Mouse (Mus musculus) MEL (cell line): Measurements from ENCODE around the gene Camk1g. TPM values are rescaled to one million over a fixed set of nuclear protein-coding genes. Genes with fewer than 3 reads are reported as not detected.

ENCODE experiments used
- DNase-seq: peaks from one replicate; pipeline ENCODE4 v3.0.0; 2011; ENCODE audit warnings: low read depth, low spot score
- H3K27ac ChIP-seq: 2 replicates; pipeline ENCODE4 v1.5.1; 2012; ENCODE audit warnings: low read depth, mild to moderate bottlenecking, control low read depth, low read length, moderate library complexity; ENCODE audit not compliant: control insufficient read depth
- H3K27me3 ChIP-seq, 2 experiments: fragments of 150-350 bp in 1 of 2; sonication (generic) in 1 of 2; 2 replicates each; pipeline ENCODE4 v1.6.1; 2012; ENCODE audit warnings: low read length in 2 of 2, mild to moderate bottlenecking in 2 of 2, improper control_type of control experiment in 1 of 2, moderate library complexity in 1 of 2; ENCODE audit not compliant: insufficient read depth in 2 of 2, control insufficient read depth in 1 of 2
- H3K36me3 ChIP-seq, 2 experiments: 2 replicates each; pipeline ENCODE4 v1.6.1; 2012 to 2014; ENCODE audit warnings: low read length in 2 of 2, improper control_type of control experiment in 1 of 2, inconsistent platforms in 1 of 2, mild to moderate bottlenecking in 1 of 2; ENCODE audit not compliant: insufficient read depth in 2 of 2, control insufficient read depth in 1 of 2
- H3K4me1 ChIP-seq, 2 experiments: fragments of 150-350 bp in 1 of 2; sonication (generic) in 1 of 2; 2 replicates each; pipeline ENCODE4 v1.6.1; 2012; ENCODE audit warnings: low read length in 2 of 2, improper control_type of control experiment in 1 of 2, mild to moderate bottlenecking in 1 of 2; ENCODE audit not compliant: insufficient read depth in 2 of 2, control insufficient read depth in 1 of 2
- H3K4me3 ChIP-seq, 2 experiments: fragments of 150-350 bp in 1 of 2; sonication (generic) in 1 of 2; 2 replicates each; pipeline ENCODE4 v1.5.1; 2012; ENCODE audit warnings: low read depth in 2 of 2, low read length in 2 of 2, mild to moderate bottlenecking in 2 of 2, moderate library complexity in 2 of 2, control low read depth in 1 of 2, improper control_type of control experiment in 1 of 2; ENCODE audit not compliant: control insufficient read depth in 1 of 2, insufficient read depth in 1 of 2
- H3K79me2 ChIP-seq: 2 replicates; pipeline ENCODE4 v1.6.1; 2012; ENCODE audit warnings: mild to moderate bottlenecking, low read length, moderate library complexity; ENCODE audit not compliant: control insufficient read depth, poor library complexity, insufficient read depth
- H3K9ac ChIP-seq: 2 replicates; pipeline ENCODE4 v1.6.1; 2012; ENCODE audit warnings: low read depth, mild to moderate bottlenecking, control low read depth, low read length, moderate library complexity; ENCODE audit not compliant: control insufficient read depth, poor library complexity, severe bottlenecking
- H3K9me3 ChIP-seq: fragments of 150-350 bp; sonication (generic); replicated peaks from 2 replicates; pipeline ENCODE4 v1.6.1; 2012; ENCODE audit warnings: mild to moderate bottlenecking, low read length, improper control_type of control experiment, moderate library complexity; ENCODE audit not compliant: insufficient read depth
- CHD2 ChIP-seq: IDR thresholded peaks from 2 replicates; pipeline ENCODE4 v1.6.1; 2011; ENCODE audit warnings: low read length, improper control_type of control experiment
- E2F4 ChIP-seq: IDR thresholded peaks from 2 replicates; pipeline ENCODE4 v1.6.1; 2011; ENCODE audit warnings: low read depth, low read length, improper control_type of control experiment, borderline replicate concordance
- EP300 ChIP-seq, 2 experiments: IDR thresholded peaks; 2 replicates each; pipeline ENCODE4 v1.6.1; 2011; ENCODE audit warnings: improper control_type of control experiment in 2 of 2, low read length in 2 of 2, low read depth in 1 of 2, mild to moderate bottlenecking in 1 of 2
- JUND ChIP-seq: IDR thresholded peaks from 2 replicates; pipeline ENCODE4 v1.6.1; 2011; ENCODE audit warnings: low read depth, mild to moderate bottlenecking, improper control_type of control experiment, low read length
- KAT2A ChIP-seq: conservative IDR thresholded peaks from 2 replicates; pipeline ENCODE4 v1.6.1; 2012; ENCODE audit warnings: low read depth, low read length, improper control_type of control experiment, inconsistent platforms
- MEF2A ChIP-seq: IDR thresholded peaks from 2 replicates; pipeline ENCODE4 v1.6.1; 2014; ENCODE audit warnings: low read depth, mild to moderate bottlenecking, inconsistent platforms, low read length, improper control_type of control experiment; ENCODE audit not compliant: poor library complexity, insufficient replicate concordance, severe bottlenecking; ENCODE audit errors: extremely low read depth
- MXI1 ChIP-seq: IDR thresholded peaks from 2 replicates; pipeline ENCODE4 v1.6.1; 2011; ENCODE audit warnings: mild to moderate bottlenecking, low read depth, low read length, improper control_type of control experiment
- MYC ChIP-seq: IDR thresholded peaks from 2 replicates; pipeline ENCODE4 v1.6.1; 2011; ENCODE audit warnings: low read depth, mild to moderate bottlenecking, low read length, improper control_type of control experiment, moderate library complexity
- NRF1 ChIP-seq: IDR thresholded peaks from 2 replicates; pipeline ENCODE4 v1.6.1; 2014; ENCODE audit warnings: low read depth, mild to moderate bottlenecking, inconsistent platforms, low read length, improper control_type of control experiment, moderate library complexity; ENCODE audit not compliant: poor library complexity, insufficient read depth, severe bottlenecking
- RCOR1 ChIP-seq: IDR thresholded peaks from 2 replicates; pipeline ENCODE4 v1.6.1; 2012; ENCODE audit warnings: low read depth, mild to moderate bottlenecking, inconsistent platforms, low read length, improper control_type of control experiment
- TAL1 ChIP-seq: IDR thresholded peaks from 2 replicates; pipeline ENCODE4 v1.6.1; 2012; ENCODE audit warnings: mild to moderate bottlenecking, inconsistent platforms, low read length, moderate library complexity, mixed read lengths
- TCF12 ChIP-seq: IDR thresholded peaks from 2 replicates; pipeline ENCODE4 v1.6.1; 2014; ENCODE audit warnings: low read depth, mild to moderate bottlenecking, inconsistent platforms, low read length, improper control_type of control experiment, moderate library complexity
- UBTF ChIP-seq: IDR thresholded peaks from 2 replicates; pipeline ENCODE4 v1.6.1; 2012; ENCODE audit warnings: low read depth, mild to moderate bottlenecking, inconsistent platforms, low read length, improper control_type of control experiment, moderate library complexity, borderline replicate concordance; ENCODE audit not compliant: insufficient read depth
- ZC3H11A ChIP-seq: IDR thresholded peaks from 2 replicates; pipeline ENCODE4 v1.6.1; 2012; ENCODE audit warnings: low read depth, mild to moderate bottlenecking, inconsistent platforms, low read length, improper control_type of control experiment
- ZKSCAN1 ChIP-seq: IDR thresholded peaks from 2 replicates; pipeline ENCODE4 v1.6.1; 2012; ENCODE audit warnings: low read depth, mild to moderate bottlenecking, inconsistent platforms, low read length, improper control_type of control experiment, moderate library complexity
- ZNF384 ChIP-seq: IDR thresholded peaks from 2 replicates; pipeline ENCODE4 v1.6.1; 2012; ENCODE audit warnings: low read depth, mild to moderate bottlenecking, inconsistent platforms, low read length, improper control_type of control experiment
- polyA plus RNA-seq, 2 experiments: library from polyadenylated mRNA; stranded (reverse) in 1 of 2; unstranded in 1 of 2; fragments of >175 nt in 1 of 2; fragments of >200 nt in 1 of 2; gene quantifications; 2 replicates each; pipeline versions ENCODE4 v1.2.1 to v1.2.4; 2012; ENCODE audit warnings: low replicate concordance in 2 of 2, low read depth in 1 of 2; ENCODE audit not compliant: insufficient read length in 2 of 2, insufficient read depth in 1 of 2, missing spikeins in 1 of 2
- total RNA-seq: library from RNA; depleted of rRNA; stranded (reverse); fragments of 300-350 nt; gene quantifications from 2 replicates; pipeline ENCODE4 v1.2.3, GENCODE M21; 2012; rRNA removed

Gene Camk1g
- total and polyA plus RNA-seq, 3 experiments, result not detected

DNA sequence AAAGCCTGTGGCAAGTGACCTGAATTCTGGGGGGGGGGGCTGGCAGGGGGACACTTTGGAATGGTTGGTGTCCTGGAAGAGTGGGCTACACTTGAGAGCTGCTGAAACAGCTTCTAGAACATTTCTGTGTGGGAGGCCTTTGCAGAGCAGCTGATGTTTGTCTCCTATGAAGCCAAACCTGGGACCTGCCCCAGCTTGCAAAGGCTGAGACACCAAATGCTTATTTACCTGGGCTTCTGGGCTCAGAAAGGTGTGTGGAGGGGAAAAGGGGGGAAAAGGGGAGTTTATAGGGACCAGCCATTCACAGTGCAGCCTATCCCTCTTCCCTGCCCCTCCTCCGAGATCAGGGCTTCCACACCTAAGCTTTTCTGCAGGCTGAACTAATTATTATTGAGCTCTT, 70.1 kb downstream of the Camk1g start:
- Histone ChIP-seq H3K36me3 (no peaks in the 10 kb centered on the region), H3K4me3 (no peak overlapping the region), H3K9ac (no peak overlapping the region), H3K79me2 (no peaks in the 10 kb centered on the region), H3K4me1 (no peaks in the 10 kb centered on the region), H3K9me3 (no peaks in the 10 kb centered on the region)
- no peak for DNase-seq
- TF ChIP-seq KAT2A (no peak), CHD2 (no peak), ZC3H11A (no peak), RCOR1 (no peak), JUND (no peak), TAL1 (no peak), E2F4 (no peak), MEF2A (no peak), EP300 (IDR thresholded peaks at IDR 0.05; ENCODE audit: low read depth in 1 of 2, low read length in 2 of 2) (no peak), MXI1 (no peak), MYC (no peak), NRF1 (no peak)
- TF ChIP-seq, all 39 proteins: peak for 0
- Histone ChIP-seq H3K27ac (no peak overlapping the region), H3K27me3 (no peaks in the 10 kb centered on the region; a peak in 1 of 4 replicates)

GRCm38 (mm10) chr1:193298141-193298765, 71.8 kb downstream of the Camk1g start:
- H3K9me3 ChIP-seq, result no peaks in the 10 kb centered on the region
- no peaks in the 10 kb centered on the region; a peak in 1 of 4 replicates for H3K27me3 ChIP-seq
- no peak for DNase-seq
- no peak overlapping the region for H3K9ac ChIP-seq
- H3K36me3 ChIP-seq, result no peaks in the 10 kb centered on the region
- H3K79me2 ChIP-seq, result no peaks in the 10 kb centered on the region
- TF ChIP-seq ZKSCAN1, result no peak
- no peak for TF ChIP-seq JUND
- no peak for TF ChIP-seq E2F4
- TF ChIP-seq NRF1, result no peak
- TF ChIP-seq ZNF384, result no peak
- no peak for TF ChIP-seq UBTF
- no peak for TF ChIP-seq TCF12
- H3K4me3 ChIP-seq, result no peak overlapping the region
- no peaks in the 10 kb centered on the region for H3K4me1 ChIP-seq
- H3K27ac ChIP-seq, result no peak overlapping the region

Other genes with a start within 250 kb of the Camk1g start
- 20.6 and 21.8 TPM in 2 replicates for gene Diexf, start 240.0 kb downstream of the Camk1g start, total RNA-seq
- 10 to 100 TPM in 1 of 2 experiments, not detected in 1; 45.4 TPM for gene Diexf, start 240.0 kb downstream of the Camk1g start, polyA plus RNA-seq
- gene Irf6, start 217.2 kb downstream of the Camk1g start, total RNA-seq, result 0.03 and 0.15 TPM in 2 replicates
- under 1 TPM in 1 of 2 experiments, not detected in 1; 0.19 TPM for gene Irf6, start 217.2 kb downstream of the Camk1g start, polyA plus RNA-seq
- gene A130010J15Rik, start 202.3 kb downstream of the Camk1g start, total RNA-seq, result 12.5 and 13.2 TPM in 2 replicates
- gene A130010J15Rik, start 202.3 kb downstream of the Camk1g start, polyA plus RNA-seq, result 1 to 10 TPM in 1 of 2 experiments, not detected in 1; 5.8 TPM
- gene Traf3ip3, start 168.6 kb downstream of the Camk1g start, total RNA-seq, result 5.2 and 7.2 TPM in 2 replicates
- gene Traf3ip3, start 168.6 kb downstream of the Camk1g start, polyA plus RNA-seq, result 1 to 10 TPM in 1 of 2 experiments, not detected in 1; 9.7 TPM
- gene Lamb3, start 162.6 kb downstream of the Camk1g start, total RNA-seq, result 0.35 TPM in 1 of 2 replicates, not detected in the other
- gene Lamb3, start 162.6 kb downstream of the Camk1g start, polyA plus RNA-seq, result under 1 TPM in 1 of 2 experiments, not detected in 1; 0.03 TPM
- gene Hsd11b1, start 106.2 kb downstream of the Camk1g start, total RNA-seq, result not detected in 2 replicates
- not detected for gene Hsd11b1, start 106.2 kb downstream of the Camk1g start, polyA plus RNA-seq
- gene G0s2, start 97.1 kb downstream of the Camk1g start, total RNA-seq, result not detected in 2 replicates
- gene G0s2, start 97.1 kb downstream of the Camk1g start, polyA plus RNA-seq, result not detected